Mouse (Mus musculus) midbrain, embryonic 14.5 days (tissue): ENCODE measurements around the gene Cldn7. TPM values are rescaled to one million over a fixed set of nuclear protein-coding genes. Genes with fewer than 3 reads are reported as not detected.

ENCODE experiments used
- ATAC-seq: fragments of 200-750 bp; cut with Nextera tagmentation; 2 replicates; pipeline ENCODE4 v1.8.0; 2017; ENCODE audit warnings: moderate number of reproducible peaks, moderate library complexity; ENCODE audit not compliant: low FRiP score, low TSS enrichment
- DNase-seq: peaks from one replicate; pipeline ENCODE4 v3.0.0-alpha.2; 2015
- H3K27ac ChIP-seq: fragments of 300-500 bp; sonication (generic); replicated peaks from 2 replicates; pipeline ENCODE4 v1.5.1; 2014; ENCODE audit warnings: mild to moderate bottlenecking, low read depth, low read length, moderate library complexity
- H3K27me3 ChIP-seq: fragments of 300-500 bp; sonication (generic); 2 replicates; pipeline ENCODE4 v1.6.1; 2014; ENCODE audit warnings: low read length, control low read depth, mixed read lengths; ENCODE audit not compliant: control insufficient read depth, insufficient read depth
- H3K36me3 ChIP-seq: fragments of 300-500 bp; sonication (generic); 2 replicates; pipeline ENCODE4 v1.6.1; 2014; ENCODE audit warnings: low read length, control low read depth; ENCODE audit not compliant: control insufficient read depth, insufficient read depth
- H3K4me1 ChIP-seq: fragments of 300-500 bp; sonication (generic); 2 replicates; pipeline ENCODE4 v1.6.1; 2014; ENCODE audit warnings: mild to moderate bottlenecking, antibody characterized with exemption, low read length, control low read depth; ENCODE audit not compliant: control insufficient read depth, insufficient read depth
- H3K4me2 ChIP-seq: fragments of 300-500 bp; sonication (generic); 2 replicates; pipeline ENCODE4 v1.6.1; 2014; ENCODE audit warnings: mild to moderate bottlenecking, low read length, moderate library complexity
- H3K4me3 ChIP-seq: fragments of 300-500 bp; sonication (generic); replicated peaks from 2 replicates; pipeline ENCODE4 v1.5.1; 2014; ENCODE audit warnings: low read depth, low read length
- H3K9ac ChIP-seq: fragments of 300-500 bp; sonication (generic); replicated peaks from 2 replicates; pipeline ENCODE4 v1.6.1; 2014; ENCODE audit warnings: mild to moderate bottlenecking, low read length, moderate library complexity
- H3K9me3 ChIP-seq: fragments of 300-500 bp; sonication (generic); 2 replicates; pipeline ENCODE4 v1.6.1; 2016; ENCODE audit warnings: low read length, control low read depth, mixed read lengths; ENCODE audit not compliant: control insufficient read depth
- WGBS: fragments of 180-500 bp; shearing (Covaris S2); extraction: QIAGEN DNeasy Blood & Tissue Kit; methylation state at CpG from one replicate; pipeline ENCODE4 v1.1.7; 2014; 5-methylcytosine and 5-hydroxymethylcytosine counted together
- polyA plus RNA-seq: library from polyadenylated mRNA; unstranded; fragments of >200 nt; fragmentation: Nextera tagmentation; extraction: Ambion mirVana; gene quantifications from 2 replicates; pipeline ENCODE4 v1.2.1, GENCODE M21; 2014

The Cldn7 gene
- polyA plus RNA-seq, 1 experiment from 2014 or later = not detected

GRCm38 (mm10) chr11:69945997-69946891 lies 18.3 kb upstream of the Cldn7 start:
- WGBS = 96% methylated on average over 18 of the region's 18 CpGs
- no peak for ATAC-seq
- H3K4me2 ChIP-seq = no peak overlapping the region

DNA sequence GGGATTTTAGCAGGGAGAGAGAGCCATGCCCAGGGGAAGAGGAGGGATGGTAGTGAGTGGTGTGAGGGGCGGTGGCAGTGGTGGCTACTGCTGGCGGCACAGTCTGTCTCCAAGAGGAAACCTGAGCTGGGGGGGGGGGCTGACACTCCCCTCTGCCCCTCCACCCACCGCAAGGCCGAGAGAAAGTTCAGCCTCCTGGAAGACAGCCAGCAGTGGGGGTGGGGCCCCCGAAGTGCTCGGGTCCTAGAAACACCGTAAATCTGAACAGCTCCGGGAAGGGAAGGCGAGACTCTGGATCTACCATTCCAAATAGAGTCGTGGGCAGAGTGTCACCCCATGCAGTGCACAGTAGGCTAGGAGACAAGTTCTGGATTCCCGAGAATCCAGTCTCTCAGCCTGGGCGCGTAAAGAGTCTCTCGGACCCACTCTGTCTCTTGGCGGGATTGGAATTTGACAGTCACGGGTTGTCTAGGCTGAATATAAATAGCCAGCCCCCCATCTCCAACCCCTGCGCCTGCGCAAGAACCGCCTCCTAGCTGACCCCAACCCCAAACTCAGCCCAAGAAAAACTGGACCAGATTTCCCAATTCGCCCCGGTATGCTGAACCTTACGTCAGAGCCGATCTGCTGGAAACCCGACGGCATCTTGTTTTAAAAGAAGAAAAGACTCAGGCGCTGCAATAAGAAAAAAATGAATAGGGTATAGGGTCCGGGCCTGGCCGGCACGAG lies 17.1 kb upstream of the Cldn7 start:
- Histone ChIP-seq H3K36me3 (0 out of 2 replicates have a peak, but pooled peaks cover 2% of the 10 kb centered on the region), H3K9ac (peak overlapping the region; percentile 29; the same call in 1 of the 2 replicates), H3K4me1 (peaks cover 9% of the 10 kb centered on the region), H3K4me2 (peak overlapping the region; percentile 56), H3K9me3 (no peaks in the 10 kb centered on the region), H3K4me3 (peak overlapping the region; percentile 41), H3K27ac (no peak overlapping the region), H3K27me3 (peaks cover 5% of the 10 kb centered on the region; the same call in 1 of the 2 replicates)
- 2% methylated on average over 29 of the region's 29 CpGs for WGBS
- ATAC-seq (peak; percentile 44; the same call in 1 of the 2 replicates), DNase-seq (peak; percentile 47)

More at GRCm38 (mm10) chr11:69945997-69946891, 18.3 kb upstream of the Cldn7 start:
- Histone ChIP-seq H3K27me3 (peaks cover 5% of the 10 kb centered on the region; the same call in 1 of the 2 replicates), H3K36me3 (0 out of 2 replicates have a peak, but pooled peaks cover 2% of the 10 kb centered on the region), H3K9ac (no peak overlapping the region), H3K9me3 (no peaks in the 10 kb centered on the region), H3K4me3 (no peak overlapping the region), H3K4me1 (peaks cover 9% of the 10 kb centered on the region), H3K27ac (no peak overlapping the region)
- no peak for DNase-seq

DNA sequence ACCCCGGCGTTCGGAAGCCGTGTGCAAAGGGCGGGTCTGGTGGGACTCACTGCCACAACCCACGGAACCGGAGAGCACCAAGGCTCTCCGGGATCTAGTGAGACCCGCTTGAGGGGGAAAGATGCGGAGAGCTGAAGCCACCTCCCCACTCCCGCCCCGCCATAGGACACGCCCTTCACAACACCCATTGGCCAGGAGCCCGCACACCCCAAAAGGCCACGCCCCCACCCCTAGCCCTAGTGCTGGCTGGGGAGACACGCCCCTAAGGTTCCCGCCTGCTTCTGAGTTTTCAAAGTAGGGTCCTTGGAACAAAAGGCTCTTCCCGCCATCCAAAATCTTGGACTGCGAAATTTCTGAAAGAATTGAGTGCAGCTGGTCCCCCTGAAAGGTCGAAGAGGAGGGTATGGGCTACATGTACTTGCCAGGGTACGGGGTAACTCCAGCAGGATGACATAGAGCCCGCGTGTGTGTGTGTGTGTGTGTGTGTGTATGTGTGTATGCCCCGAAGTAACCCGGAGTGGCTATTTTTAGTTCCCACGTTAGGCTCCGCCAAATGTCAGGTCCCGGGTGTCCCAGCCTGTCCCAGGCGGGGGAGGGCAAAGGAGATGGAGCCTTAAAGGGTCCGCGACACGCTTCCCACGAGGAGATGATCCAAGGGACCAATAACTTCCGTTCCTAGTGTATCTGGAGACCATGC lies 16.4 kb upstream of the Cldn7 start, which contains the start of gene Slc2a4:
Slc2a4 (minus strand) TSS at position 123 of the 697 bp plus-strand sequence.
- H3K4me2 ChIP-seq = peak within 1 kb of the TSS; percentile 56
- peak within 1 kb of the TSS; percentile 29; the same call in 1 of the 2 replicates for H3K9ac ChIP-seq
- DNase-seq (peak; percentile 91), ATAC-seq (peak; percentile 92)
- H3K4me1 ChIP-seq = peaks cover 9% of the 10 kb centered on the region
- peaks cover 5% of the 10 kb centered on the region; the same call in 1 of the 2 replicates for H3K27me3 ChIP-seq
- peak within 1 kb of the TSS; percentile 41 for H3K4me3 ChIP-seq
- 0 out of 2 replicates have a peak within 1 kb of the TSS, but pooled peaks have one; percentile 13 for H3K27ac ChIP-seq
- H3K36me3 ChIP-seq = 0 out of 2 replicates have a peak, but pooled peaks cover 2% of the 10 kb centered on the region
- 0% methylated on average over 34 of the region's 34 CpGs for WGBS
- no peaks in the 10 kb centered on the region for H3K9me3 ChIP-seq

- Histone ChIP-seq H3K27me3 (peaks cover 5% of the 10 kb centered on the region; the same call in 1 of the 2 replicates), H3K4me2 (peak overlapping the region; percentile 56), H3K36me3 (0 out of 2 replicates have a peak, but pooled peaks cover 2% of the 10 kb centered on the region), H3K27ac (0 out of 2 replicates have a peak overlapping the region, but pooled peaks have one; percentile 13), H3K9ac (no peak overlapping the region; the same call in 1 of the 2 replicates), H3K9me3 (no peaks in the 10 kb centered on the region), H3K4me3 (peak overlapping the region; percentile 41), H3K4me1 (peaks cover 9% of the 10 kb centered on the region)
- ATAC-seq (peak; percentile 51), DNase-seq (peak; percentile 89)
- WGBS = 0% methylated on average over 14 of the region's 14 CpGs
Measured at GRCm38 (mm10) chr11:69948763-69949150, 15.8 kb upstream of the Cldn7 start.

- Histone ChIP-seq H3K4me1 (peaks cover 9% of the 10 kb centered on the region), H3K36me3 (no peaks in the 10 kb centered on the region), H3K4me3 (no peak overlapping the region), H3K27me3 (peaks cover 5% of the 10 kb centered on the region; the same call in 1 of the 2 replicates), H3K9me3 (no peaks in the 10 kb centered on the region), H3K9ac (no peak overlapping the region), H3K4me2 (no peak overlapping the region), H3K27ac (no peak overlapping the region)
- peak; percentile 4 for DNase-seq
- no peak for ATAC-seq
- 50% methylated on average over 4 of the region's 4 CpGs for WGBS
Measured at GRCm38 (mm10) chr11:69950807-69951459, 13.6 kb upstream of the Cldn7 start.

DNA sequence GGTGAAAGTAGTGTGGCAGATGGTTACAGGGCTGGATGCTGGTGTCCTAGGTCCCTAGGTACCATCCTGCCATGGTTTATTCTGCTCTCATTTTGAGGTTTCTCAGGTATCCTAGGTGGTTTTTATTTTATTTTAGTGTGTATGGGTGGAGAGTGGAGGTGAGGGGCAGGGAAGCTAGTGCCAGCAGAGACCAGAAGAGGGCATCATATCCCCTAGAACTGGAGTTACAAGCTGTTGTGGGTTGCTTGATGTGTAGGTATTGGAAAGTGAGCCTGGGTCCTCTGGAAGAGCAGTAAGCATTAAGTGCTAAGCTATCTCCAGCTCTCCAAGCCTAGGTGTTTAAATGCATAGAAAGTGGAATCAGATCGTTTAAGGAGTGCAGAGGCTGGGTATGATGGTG lies 12.3 kb upstream of the Cldn7 start:
- Histone ChIP-seq H3K9ac (no peak overlapping the region), H3K4me2 (no peak overlapping the region), H3K4me1 (peaks cover 9% of the 10 kb centered on the region), H3K27me3 (peaks cover 5% of the 10 kb centered on the region; the same call in 1 of the 2 replicates), H3K9me3 (no peaks in the 10 kb centered on the region), H3K36me3 (no peaks in the 10 kb centered on the region), H3K4me3 (no peak overlapping the region), H3K27ac (no peak overlapping the region)
- 31% methylated on average over 1 of the region's 1 CpGs for WGBS
- no peak for ATAC-seq
- DNase-seq = no peak

DNA sequence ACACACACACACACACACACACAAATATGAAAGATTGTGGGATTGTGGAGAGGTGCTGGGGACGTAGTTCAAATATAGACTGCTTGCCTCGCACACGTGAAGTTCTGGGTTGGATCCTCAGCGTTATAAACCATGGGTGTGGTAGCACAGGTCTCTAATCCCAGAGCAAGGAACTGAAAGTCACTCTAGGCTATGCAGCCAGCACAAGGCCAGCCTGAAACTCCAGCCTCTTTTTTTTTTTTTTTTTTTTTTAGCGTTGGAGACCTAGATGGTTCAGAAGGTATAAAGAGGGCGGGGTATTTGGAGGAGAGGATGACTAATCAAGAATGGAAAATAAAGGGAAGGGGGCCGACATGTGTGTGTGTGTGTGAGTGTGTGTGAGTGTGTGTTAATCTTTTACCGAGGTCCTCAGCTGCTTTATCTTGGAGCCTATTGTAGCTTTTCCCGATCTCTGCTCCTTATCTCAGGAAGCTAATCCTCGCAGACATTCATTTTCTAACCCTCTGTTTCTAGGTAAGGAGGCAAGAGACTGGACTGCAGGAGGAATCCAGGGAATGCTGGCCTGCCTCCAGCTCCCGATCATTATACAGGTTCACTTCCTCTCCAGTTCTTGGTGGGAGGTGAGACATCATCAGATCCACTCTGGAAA lies 11.2 kb upstream of the Cldn7 start:
- peaks cover 5% of the 10 kb centered on the region; the same call in 1 of the 2 replicates for H3K4me1 ChIP-seq
- no peak overlapping the region for H3K27ac ChIP-seq
- DNase-seq = no peak
- H3K36me3 ChIP-seq = no peaks in the 10 kb centered on the region
- H3K4me3 ChIP-seq = no peak overlapping the region
- ATAC-seq = no peak
- H3K4me2 ChIP-seq = no peak overlapping the region
- no peak overlapping the region for H3K9ac ChIP-seq
- no peaks in the 10 kb centered on the region for H3K9me3 ChIP-seq
- WGBS = 68% methylated on average over 11 of the region's 11 CpGs
- no peaks in the 10 kb centered on the region for H3K27me3 ChIP-seq
